Mouse (Mus musculus) C2C12 (cell line): ENCODE results near the gene Trim15. TPM values are rescaled to one million over a fixed set of nuclear protein-coding genes. Genes with fewer than 3 reads are reported as not detected.

ENCODE experiments used
- H3K27me3 ChIP-seq: one replicate; pipeline ENCODE4 v1.6.1; 2011; ENCODE audit not compliant: control insufficient read depth, insufficient read depth, insufficient read length
- H3K36me3 ChIP-seq: one replicate; pipeline ENCODE4 v1.6.1; 2011; ENCODE audit not compliant: control insufficient read depth, insufficient read depth
- H3K4me3 ChIP-seq: one replicate; pipeline ENCODE4 v1.5.1; 2011; ENCODE audit warnings: mild to moderate bottlenecking, control low read depth; ENCODE audit not compliant: poor library complexity, insufficient read depth, severe bottlenecking
- H3K79me2 ChIP-seq: one replicate; pipeline ENCODE4 v1.6.1; 2011; ENCODE audit not compliant: control insufficient read depth, insufficient read depth
- H3K79me3 ChIP-seq: one replicate; pipeline ENCODE4 v1.6.1; 2011; ENCODE audit warnings: low read depth, control low read depth
- H3ac ChIP-seq: one replicate; pipeline ENCODE3; 2011; ENCODE audit warnings: low read depth; ENCODE audit not compliant: control insufficient read depth, insufficient read length
- CEBPB ChIP-seq: IDR thresholded peaks from one replicate; pipeline ENCODE4 v1.6.1; 2011; ENCODE audit warnings: low read depth, mild to moderate bottlenecking, control low read depth, moderate library complexity
- CTCF ChIP-seq: IDR thresholded peaks from one replicate; pipeline ENCODE4 v1.5.1; 2011; ENCODE audit not compliant: control insufficient read depth, insufficient read depth, insufficient read length
- FOSL1 ChIP-seq: IDR thresholded peaks from one replicate; pipeline ENCODE4 v1.8.0; 2011; ENCODE audit warnings: mild to moderate bottlenecking, low read length; ENCODE audit not compliant: poor library complexity, insufficient read depth, severe bottlenecking
- MAX ChIP-seq: IDR thresholded peaks from one replicate; pipeline ENCODE4 v1.6.1; 2011; ENCODE audit warnings: mild to moderate bottlenecking, control low read depth
- MYOD1 ChIP-seq: IDR thresholded peaks from one replicate; pipeline ENCODE4 v1.6.1; 2011; ENCODE audit warnings: low read depth; ENCODE audit not compliant: control insufficient read depth, insufficient read length
- MYOG ChIP-seq: IDR thresholded peaks from one replicate; pipeline ENCODE4 v1.6.1; 2011; ENCODE audit not compliant: control insufficient read depth, insufficient read length; ENCODE audit errors: extremely low read depth
- USF1 ChIP-seq: IDR thresholded peaks from one replicate; pipeline ENCODE4 v1.6.1; 2011; ENCODE audit warnings: low read depth, mild to moderate bottlenecking, control low read depth, moderate library complexity
- polyA plus RNA-seq: library from polyadenylated mRNA; unstranded; fragments of >200 nt; fragmentation: generic; extraction: Trizol; gene quantifications from one replicate; pipeline ENCODE4 v1.2.1, GENCODE M21; 2012; ENCODE audit warnings: missing spikeins

Gene Trim15
- polyA plus RNA-seq, 1 experiment = 0.04 TPM

DNA sequence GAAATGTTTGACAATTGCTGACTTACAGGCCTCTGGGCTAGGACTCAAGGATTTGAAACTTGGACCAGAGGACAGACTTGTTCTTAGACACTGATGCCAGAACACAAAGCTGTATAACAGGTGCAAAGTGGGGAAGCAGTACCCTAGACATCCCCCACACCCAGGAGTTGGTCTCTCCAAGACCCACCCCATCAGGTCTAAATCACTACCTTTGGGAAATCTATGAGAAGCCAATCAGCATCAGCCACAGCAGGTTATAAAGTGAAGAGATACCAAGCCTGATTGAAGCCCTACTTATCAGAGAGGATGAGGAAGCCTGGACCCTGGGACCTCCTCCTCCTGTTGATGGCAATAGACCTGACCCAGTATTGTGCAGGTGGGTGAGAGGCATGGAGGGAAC is 55.1 kb downstream of the Trim15 start, which contains the start of gene H2-M10.6:
TSS of gene H2-M10.6 (plus strand) at position 301 of the 400 bp plus-strand sequence.
- TF ChIP-seq USF1 (no peak), CTCF (no peak), MYOD1 (no peak), CEBPB (no peak), FOSL1 (no peak), MAX (no peak), MYOG (no peak)
- Histone ChIP-seq H3K79me2 (no peaks in the 10 kb centered on the region), H3K36me3 (no peaks in the 10 kb centered on the region)

More for the DNA sequence above, 55.1 kb downstream of the Trim15 start, which contains the start of gene H2-M10.6:
- no peak within 1 kb of the TSS for H3ac ChIP-seq
- no peaks in the 10 kb centered on the region for H3K27me3 ChIP-seq
- H3K4me3 ChIP-seq = no peak within 1 kb of the TSS
- no peaks in the 10 kb centered on the region for H3K79me3 ChIP-seq

Other genes starting within 250 kb of the Trim15 start
- gene H2-M9, start 224.5 kb downstream of the Trim15 start, polyA plus RNA-seq = not detected
- not detected for gene H2-M1, start 195.0 kb downstream of the Trim15 start, polyA plus RNA-seq
- gene H2-M10.5, start 94.3 kb downstream of the Trim15 start, polyA plus RNA-seq = not detected
- gene H2-M10.6, start 55.0 kb downstream of the Trim15 start, polyA plus RNA-seq = not detected
- gene Trim26, start 30.1 kb downstream of the Trim15 start, polyA plus RNA-seq = 15.0 TPM
- gene Trim10, start 2.4 kb upstream of the Trim15 start, polyA plus RNA-seq = not detected
- gene Trim40, start 22.9 kb upstream of the Trim15 start, polyA plus RNA-seq = not detected
- not detected for gene Trim31, start 30.9 kb upstream of the Trim15 start, polyA plus RNA-seq
- 0.02 TPM for gene Rnf39, start 75.7 kb upstream of the Trim15 start, polyA plus RNA-seq
- 181 TPM for gene Ppp1r11, start 84.5 kb upstream of the Trim15 start, polyA plus RNA-seq
- 93.2 TPM for gene Znrd1, start 91.3 kb upstream of the Trim15 start, polyA plus RNA-seq
- 3.2 TPM for gene Znrd1as, start 91.4 kb upstream of the Trim15 start, polyA plus RNA-seq
- not detected for gene 2410137M14Rik, start 114.0 kb upstream of the Trim15 start, polyA plus RNA-seq
- 0.06 TPM for gene H2-M5, start 122.3 kb upstream of the Trim15 start, polyA plus RNA-seq
- gene Zfp57, start 134.0 kb upstream of the Trim15 start, polyA plus RNA-seq = 11.6 TPM
- gene Mog, start 156.2 kb upstream of the Trim15 start, polyA plus RNA-seq = 0.02 TPM
- 6.1 TPM for gene Gabbr1, start 178.8 kb upstream of the Trim15 start, polyA plus RNA-seq
- gene Olfr90, start 221.3 kb upstream of the Trim15 start, polyA plus RNA-seq = not detected
- not detected for gene Olfr91, start 231.1 kb upstream of the Trim15 start, polyA plus RNA-seq